Mouse (Mus musculus): ENCODE results near the gene Mmp2.

Gene Mmp2

DNA sequence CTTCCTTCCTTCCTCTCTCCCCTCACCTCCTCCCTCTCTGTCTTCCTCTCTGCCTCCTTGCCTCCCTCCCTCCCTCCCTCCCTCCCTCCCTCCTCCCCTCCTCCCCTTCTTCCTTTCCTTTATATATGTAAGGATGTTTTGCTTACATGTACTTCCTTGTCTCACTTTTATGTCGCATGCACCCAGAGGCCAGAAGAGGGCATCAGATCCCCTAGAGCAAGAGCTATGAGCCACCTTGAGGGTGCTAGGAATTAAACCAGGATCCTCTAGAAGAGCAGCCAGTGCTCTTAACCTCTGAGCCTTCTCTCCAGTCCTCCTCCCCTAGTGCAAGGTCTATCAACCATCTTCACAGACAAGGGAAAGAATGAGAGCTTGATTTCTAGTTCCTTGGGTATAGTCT, 69.0 kb downstream of the Mmp2 start:
- DNase-seq (ENCODE audit: low spot score): no peak

DNA sequence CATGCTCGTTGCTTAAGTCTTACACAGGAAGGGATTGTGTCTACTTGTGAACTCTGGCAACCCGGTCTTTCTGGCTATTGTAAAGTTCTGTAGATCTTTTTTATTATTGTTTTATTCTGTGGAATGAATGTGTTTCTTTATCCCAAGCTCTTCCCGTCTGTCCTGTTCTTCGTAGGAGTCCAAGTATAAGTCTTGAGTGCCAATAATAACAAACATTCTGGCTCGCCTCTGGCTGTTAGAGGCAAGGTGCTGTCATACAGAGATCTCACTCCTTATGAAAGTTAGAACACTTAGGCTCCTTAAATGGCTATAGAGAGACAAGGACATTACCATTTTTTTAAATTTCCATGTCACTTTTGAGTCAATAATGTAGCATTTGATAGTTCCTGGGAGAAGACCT, 69.5 kb downstream of the Mmp2 start:
- DNase-seq (ENCODE audit: low spot score): no peak

GRCm38 (mm10) chr8:92897794-92898193, 70.7 kb downstream of the Mmp2 start:
- no peak for DNase-seq (ENCODE audit: low spot score)

DNA sequence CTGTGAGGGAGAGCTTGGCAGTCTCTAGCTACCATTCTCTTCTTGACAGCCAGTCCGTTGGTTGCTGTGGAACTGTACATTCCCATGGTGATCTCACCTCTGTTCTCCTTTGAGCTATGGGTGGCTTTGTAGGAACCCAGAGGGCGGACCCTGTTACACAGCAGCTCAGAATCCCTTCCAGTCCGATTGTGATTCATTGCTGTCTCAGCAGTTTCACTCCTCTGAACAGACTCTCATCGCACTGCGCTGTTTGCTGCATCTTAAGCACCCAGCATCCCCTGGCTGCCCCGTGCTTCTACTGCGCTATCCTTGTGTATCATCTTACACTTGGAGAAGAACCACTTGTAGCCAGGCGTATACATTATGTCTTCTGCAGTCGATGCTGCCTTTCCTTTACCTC, 72.5 kb downstream of the Mmp2 start:
- DNase-seq (ENCODE audit: low spot score): no peak

GRCm38 (mm10) chr8:92901107-92901506, 74.0 kb downstream of the Mmp2 start, which contains the start of gene Capns2:
Gene Capns2 (plus strand): TSS chr8:92901407.
- DNase-seq (ENCODE audit: low spot score): no peak

- no peak for DNase-seq (ENCODE audit: low spot score)
Measured at GRCm38 (mm10) chr8:92902981-92903380, 75.9 kb downstream of the Mmp2 start.
